ENCODE assay signal across 1 mouse cellular context in the genomic region with DNA sequence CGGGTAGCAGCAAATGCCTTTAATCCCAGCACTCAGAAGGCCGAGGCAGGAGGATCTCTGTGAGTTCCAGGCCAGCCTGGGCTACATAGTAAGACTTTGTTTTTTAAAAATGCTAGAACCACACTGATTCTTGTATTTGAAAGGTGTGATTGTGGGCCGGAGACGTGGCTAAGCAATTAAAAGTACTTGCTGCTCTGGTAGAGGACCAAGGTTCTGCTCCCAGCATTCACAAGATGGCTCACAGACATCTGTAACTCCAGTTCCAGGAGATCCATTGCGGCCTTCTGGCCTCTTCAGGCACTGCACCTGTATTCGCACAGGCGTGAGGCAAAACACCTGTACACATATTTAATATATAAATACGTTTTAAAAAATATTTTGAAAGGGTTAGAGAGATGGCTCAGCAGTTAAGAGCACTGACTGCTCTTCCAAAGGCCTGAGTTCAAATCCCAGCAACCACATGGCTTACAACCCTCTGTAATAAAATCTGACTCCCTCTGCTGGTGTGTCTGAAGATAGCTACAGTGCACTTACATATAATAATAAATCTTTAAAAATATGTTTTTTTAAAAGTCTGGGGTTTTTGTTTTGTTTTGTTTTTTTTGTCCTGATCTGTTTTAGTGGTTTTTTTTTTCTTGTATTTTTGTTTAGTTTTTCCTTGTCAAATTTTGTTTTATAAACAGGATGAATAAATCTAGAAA.
TF ChIP-seq lines count a peak whose summit lies in the region.

No protein-coding gene starts in this region.

TF ChIP-seq in CH12.LX, 34 proteins besides CTCF, POLR2A, EP300 and RAD21:
- no peak for TF ChIP-seq PAX5 (IDR thresholded peaks at IDR 0.05; ENCODE audit: low read length)
- no peak for TF ChIP-seq ZKSCAN1 (IDR thresholded peaks at IDR 0.05; ENCODE audit: borderline replicate concordance, low read depth, low read length)
- TF ChIP-seq KAT2A (IDR thresholded peaks at IDR 0.05; ENCODE audit: insufficient replicate concordance, low read length), result no peak
- no peak for TF ChIP-seq USF1 (IDR thresholded peaks at IDR 0.05; ENCODE audit: low read depth, low read length)
- TF ChIP-seq JUN (IDR thresholded peaks at IDR 0.05; ENCODE audit: insufficient read depth, low read depth, low read length), result no peak
- TF ChIP-seq JUND (conservative IDR thresholded peaks at IDR 0.05; ENCODE audit: low read depth, low read length), result no peak
- TF ChIP-seq RCOR1 (conservative IDR thresholded peaks at IDR 0.05; ENCODE audit: low read depth, low read length), result 0 out of 2 replicates have a peak, but pooled peaks have one; percentile 27
- no peak for TF ChIP-seq SMC3 (IDR thresholded peaks at IDR 0.05; ENCODE audit: low read depth, low read length)
- TF ChIP-seq CHD1 (IDR thresholded peaks at IDR 0.05; ENCODE audit: low read depth, low read length), result peak; percentile 66; the same call in 1 of the 2 replicates
- TF ChIP-seq MAFK (IDR thresholded peaks at IDR 0.05; ENCODE audit: insufficient replicate concordance, low read length), result no peak
- TF ChIP-seq ZNF384 (IDR thresholded peaks at IDR 0.05; ENCODE audit: low read depth, low read length), result no peak
- TF ChIP-seq TBP (conservative IDR thresholded peaks at IDR 0.05; ENCODE audit: low read depth, low read length), result no peak
